Mouse (Mus musculus) neural tube, embryonic 10.5 days (tissue): ENCODE measurements around the gene Dlst.
A peak's percentile ranks its signal among the peaks of the same experiment; 100 is the strongest.

Source experiments
- DNase-seq: peaks from one replicate; pipeline ENCODE4 v3.0.0-alpha.2; 2017; ENCODE audit warnings: low spot score; ENCODE audit errors: extremely low spot score

Gene Dlst

DNA sequence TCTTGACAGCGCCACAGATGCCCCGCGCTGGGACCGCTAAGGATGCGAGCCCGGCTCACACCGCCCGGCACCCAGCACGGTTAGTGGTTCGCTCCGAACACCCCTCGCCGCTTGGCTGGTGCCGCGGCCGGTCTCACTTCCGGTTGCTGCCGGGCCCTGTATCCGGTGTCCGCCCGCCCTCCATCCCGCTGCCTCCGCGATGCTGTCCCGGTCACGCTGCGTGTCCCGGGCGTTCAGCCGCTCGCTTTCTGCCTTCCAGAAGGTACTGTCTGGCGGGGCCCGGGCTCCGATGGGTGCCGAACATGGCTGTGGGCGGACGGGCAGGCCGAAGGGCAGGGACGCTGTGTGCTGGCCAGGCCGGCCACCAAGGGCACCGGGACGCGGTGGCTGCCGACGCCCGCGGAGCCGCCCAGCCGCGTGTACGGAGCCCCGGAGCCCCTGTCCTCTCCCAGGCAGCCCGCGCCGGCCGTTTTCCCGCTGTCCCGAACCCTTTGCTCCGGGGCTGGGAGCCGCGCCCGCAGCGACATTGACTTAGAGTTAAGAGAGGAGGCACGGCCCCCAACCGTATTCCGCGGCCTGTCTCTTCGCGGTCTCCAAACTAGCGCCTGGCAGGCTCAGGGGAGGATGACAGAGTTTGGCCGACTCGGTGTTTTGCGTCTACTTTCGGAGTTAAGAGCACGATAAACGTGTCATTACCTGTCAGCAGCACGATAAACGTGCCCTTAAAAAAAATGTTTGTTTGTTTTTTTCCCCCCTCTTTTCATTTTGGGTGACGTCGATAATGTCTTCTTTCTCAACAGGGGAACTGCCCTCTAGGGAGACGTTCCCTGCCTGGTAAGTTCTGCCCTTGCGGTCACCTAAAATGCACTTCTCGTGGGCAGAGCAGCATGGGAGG lies at the start of gene Dlst, which contains the start of gene Prox2:
Gene Dlst (plus strand): TSS at position 136 of the 895 bp plus-strand sequence.
Gene Prox2 (minus strand): TSS at position 62 of the 895 bp plus-strand sequence.
- peak; percentile 92 for DNase-seq

DNA sequence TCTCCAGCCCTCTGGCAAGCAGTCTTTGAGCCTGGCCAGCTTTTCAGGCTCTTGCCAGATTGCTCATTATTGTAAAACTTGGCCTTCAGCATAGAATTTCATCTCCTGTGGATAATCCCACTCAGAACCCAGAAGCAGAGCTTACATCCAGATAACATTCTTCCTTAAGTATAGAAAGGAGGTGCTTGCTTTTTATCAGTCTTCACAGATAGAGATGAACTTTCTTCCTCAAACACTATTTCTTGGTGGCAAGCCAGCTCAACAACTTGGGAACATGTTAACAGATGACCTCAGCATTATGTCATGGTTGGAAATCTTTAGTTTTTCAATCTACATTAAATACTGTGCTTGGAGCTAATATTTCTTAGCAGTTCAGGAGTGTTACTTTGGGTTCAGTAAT lies 39.6 kb upstream of the Dlst start:
- DNase-seq, result no peak

DNA sequence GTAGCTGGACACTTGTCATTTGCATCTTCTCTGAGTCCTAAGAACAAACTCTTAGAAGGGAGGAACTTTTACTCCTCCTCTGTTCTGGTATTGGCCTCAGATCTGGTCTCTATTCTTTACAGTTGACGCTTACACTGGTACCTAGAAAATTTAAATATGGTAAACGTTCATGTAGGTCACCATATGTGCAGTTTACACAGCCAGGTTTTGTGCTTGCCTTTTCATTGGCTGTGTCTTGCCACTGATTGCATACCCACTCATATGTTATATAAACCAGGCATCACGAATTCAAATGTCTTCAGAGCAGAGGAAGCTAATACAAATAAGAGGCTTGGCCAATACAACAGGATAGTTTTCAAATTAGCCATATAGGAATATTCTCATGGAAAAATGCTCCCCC lies 33.5 kb upstream of the Dlst start:
- DNase-seq, result no peak

DNA sequence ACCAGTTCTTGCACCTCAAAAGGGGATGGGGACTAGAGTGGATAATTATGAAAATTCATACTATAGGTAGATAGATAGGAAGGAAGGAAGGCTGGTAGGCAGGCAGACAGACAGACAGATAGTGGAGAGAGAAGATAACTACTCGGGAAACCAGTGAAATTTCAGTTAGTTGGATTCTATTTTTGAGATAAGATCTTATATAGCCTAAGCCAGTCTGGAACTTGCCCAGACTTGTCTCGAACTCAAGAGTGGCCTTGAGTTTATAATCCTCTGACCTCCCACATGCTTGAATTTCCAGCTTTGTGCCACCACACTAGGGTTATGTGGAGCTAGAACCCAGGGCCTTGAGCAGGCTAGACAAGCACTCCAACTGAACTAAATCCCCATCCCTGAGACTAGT lies 26.4 kb upstream of the Dlst start:
- DNase-seq, result no peak

DNA sequence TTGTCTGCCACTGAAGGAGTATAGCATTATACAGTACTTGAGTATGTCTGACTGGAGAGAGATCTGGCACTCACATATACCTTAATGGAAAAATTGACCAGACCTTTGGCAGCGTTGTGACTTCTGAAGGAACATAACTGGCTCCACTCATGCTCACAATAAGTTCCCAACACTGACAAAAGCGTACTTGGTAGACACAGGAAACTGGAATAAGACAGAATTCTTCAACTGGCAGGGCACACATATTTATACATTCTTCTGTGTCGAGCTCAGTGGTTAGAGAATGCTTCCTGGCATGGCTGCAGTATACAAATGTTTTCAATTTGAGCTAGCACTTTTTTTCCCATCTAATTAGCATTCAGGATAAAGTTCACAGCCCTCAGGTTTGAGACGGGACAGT lies 25.7 kb upstream of the Dlst start:
- no peak for DNase-seq

DNA sequence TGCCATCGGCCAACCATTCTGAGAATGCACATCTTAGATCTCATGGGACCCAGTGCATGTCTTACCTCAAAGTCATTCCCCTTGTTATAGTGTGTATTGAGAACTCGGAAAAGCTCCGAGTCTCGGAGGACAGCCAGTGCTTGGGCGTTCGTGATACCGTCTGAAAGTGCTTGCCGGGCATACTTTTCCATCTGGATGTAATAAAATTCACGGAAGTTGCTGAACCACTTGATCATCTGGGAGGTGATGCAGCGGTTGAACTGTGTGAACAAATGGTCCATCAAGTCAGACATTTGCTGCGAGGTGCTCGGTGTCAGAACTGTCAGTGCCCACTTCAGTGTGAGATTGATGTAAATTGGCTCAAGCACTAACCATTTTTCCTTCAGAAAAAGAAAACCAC lies 22.8 kb upstream of the Dlst start:
- no peak for DNase-seq

DNA sequence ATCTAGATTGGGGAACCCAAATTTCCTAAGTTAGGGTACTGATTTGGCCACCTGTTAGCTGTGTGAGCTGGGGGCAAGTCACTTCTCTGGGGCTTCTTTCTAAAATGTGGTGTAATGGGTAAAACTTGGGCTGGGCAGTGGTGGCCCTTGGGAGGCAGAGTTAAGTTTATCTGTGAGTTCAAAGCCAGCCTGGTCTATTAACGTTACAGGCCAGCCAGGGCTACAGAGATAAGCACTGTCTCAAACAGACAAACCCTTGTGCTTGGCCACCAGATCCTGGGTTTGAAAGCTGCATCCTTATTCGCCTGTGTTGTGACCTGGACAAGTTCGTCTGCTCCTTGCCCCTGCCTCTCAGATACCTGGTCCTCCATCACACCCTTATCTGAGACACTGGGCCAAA lies 19.4 kb upstream of the Dlst start:
- no peak for DNase-seq

DNA sequence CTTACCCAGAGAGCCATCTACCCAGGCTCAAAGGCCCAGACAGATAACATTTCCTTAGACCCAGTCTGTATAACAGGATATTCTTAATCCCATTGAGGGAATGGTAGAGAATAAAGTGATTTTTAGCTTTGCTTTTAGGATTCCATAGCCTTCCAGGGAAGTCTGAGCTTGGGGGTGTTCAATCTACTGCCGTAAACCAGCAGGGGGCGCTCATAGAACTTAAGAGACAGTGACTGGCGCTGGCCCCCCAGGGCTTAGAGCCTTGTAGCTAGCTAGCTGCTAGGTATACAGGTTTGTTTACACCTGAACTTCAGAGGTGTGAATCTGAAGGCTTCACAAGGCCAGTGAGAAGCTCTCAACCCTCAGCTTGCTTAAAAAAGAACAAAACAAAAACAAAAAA lies 18.4 kb upstream of the Dlst start:
- peak; percentile 53 for DNase-seq

DNA sequence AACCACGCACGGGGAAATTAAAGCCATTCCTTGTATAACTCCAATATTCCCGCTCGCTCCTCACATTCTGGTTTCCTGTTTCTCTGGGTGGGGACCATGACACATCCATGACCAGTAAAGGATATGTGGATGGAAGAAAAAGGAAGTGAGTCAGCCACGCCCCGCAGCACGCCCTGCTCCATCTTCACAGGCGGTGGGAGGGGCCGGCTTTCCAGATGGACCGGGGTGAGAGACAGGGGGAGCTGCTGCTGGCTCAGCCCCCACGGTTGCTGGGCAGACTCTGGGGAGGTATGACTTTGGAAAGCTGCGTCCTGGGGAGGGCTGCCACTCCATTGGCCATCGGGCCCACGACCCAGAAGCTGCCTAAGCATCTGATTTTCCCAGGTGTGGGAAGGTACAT lies 16.6 kb upstream of the Dlst start:
- DNase-seq, result no peak

DNA sequence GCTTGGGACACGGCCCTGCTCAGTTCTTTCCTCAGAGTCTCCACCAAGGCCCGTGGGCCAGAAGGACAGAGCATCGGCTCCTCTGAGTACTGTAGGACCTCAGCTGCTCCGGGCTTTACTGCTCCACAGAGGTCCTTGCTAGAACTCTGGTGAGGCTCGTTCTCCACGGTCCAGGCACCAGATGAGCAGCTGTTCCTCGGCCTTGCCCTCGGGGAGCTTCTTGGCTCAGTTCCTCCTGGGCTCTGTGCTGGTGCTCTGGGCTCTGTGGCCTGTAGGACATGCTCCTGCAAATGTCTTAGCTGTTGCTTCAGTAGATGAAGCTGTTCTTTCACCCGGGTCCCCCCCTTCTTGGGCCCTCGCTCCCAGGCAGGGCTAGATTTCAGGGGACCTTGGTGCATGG lies 15.9 kb upstream of the Dlst start:
- no peak for DNase-seq

DNA sequence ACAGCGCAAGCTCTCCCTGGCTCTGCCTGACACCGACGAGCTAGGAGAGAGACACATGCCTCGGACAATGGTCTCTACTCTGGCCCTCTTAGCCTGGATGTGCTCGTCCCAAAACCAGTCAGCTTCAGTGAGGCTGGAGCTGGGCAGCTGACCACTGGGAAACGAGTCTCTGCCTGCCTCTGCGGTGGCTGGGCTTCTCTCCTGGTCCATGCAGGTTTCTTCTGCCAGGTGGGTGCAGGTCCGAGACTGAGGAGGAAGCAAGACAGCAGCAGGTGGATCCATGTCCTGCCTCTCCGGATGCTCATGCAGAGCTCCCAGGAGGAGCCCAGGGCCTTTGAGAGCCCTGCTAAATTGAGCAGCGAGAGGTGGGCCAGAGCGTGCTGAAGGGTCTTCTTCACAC lies 15.5 kb upstream of the Dlst start:
- DNase-seq, result no peak

DNA sequence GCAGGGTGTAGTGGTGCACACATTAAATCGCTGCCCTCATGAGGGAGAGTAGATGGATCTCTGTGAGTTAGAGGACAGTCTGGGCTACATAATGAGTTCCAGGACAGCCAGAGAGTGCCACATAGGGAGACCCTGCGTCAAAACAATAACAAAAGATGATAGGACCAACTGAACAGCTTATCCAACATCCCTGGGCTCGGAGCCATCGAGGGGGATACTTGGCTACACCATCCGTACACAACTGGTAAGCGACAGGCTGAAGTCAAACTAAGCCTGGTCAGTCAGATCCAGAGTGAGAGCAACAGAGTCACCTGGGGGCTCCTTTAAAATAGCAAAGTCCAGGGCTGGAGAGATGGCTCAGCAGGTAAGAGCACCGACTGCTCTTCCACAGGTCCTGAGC lies 14.8 kb upstream of the Dlst start:
- DNase-seq, result no peak

DNA sequence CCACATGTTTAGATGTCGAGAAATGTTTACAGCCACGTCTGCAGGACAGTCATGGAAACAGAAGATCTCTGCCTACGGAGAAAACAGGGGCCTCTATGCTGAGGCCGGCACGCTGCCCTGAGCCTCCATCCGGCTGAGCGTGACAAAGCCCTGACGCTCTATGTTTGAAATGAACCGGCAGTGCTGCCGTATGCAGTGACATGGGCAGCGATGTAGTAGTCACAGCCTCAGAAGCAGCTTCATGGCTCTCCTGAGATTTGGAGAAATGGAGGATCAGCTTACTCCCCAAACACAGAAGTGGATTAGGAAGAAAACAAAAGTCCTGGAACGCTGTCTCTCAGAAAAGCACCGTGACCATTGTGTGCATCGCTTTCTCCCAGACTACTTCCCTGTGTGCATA lies 9.6 kb upstream of the Dlst start:
- DNase-seq, result no peak

DNA sequence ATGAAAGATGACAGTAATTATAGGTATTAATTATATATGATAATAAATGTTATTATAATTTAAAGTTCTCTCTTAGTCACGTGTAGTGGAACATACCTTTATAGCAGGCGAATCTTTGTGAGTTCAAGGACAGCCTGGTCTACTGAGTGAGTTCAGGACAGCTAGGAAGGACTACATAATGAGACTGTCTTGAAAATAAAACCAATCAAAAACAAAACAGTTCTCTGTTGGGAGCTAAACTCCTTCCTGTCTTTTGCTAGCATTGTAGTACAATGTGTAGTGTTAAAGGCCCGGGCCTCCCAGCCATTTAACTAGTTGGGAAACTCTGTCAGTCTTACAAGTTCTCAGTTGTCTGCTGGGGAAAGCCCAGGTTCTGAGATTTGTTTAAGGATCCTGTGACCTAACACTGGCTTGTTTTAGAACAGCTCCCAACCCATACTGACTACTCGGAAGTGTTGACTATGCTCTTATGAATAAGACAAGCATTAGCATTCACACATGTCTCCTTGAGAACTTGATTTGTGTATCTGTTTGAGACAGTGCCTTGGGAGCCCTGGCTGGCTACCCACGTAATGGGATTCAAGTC lies 9.0 kb upstream of the Dlst start:
- DNase-seq, result no peak

DNA sequence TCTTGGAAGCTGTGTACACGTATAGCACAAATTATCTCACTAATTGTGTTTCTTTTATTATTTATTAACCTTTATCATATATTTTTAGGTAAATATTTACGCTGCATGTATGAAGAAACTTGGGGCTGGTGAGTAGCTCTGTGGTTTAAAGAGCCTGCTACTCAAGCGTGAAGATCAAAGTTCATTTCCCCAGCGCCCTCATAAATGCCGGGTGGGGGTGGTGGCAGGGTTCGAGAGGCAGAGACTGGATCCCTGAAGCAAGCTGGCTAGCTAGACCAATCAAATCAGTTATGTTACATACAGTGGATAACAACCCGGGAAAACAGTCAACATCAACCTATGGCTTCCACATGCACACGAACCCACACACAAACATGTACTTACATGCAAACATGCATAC lies 7.5 kb upstream of the Dlst start:
- no peak for DNase-seq

DNA sequence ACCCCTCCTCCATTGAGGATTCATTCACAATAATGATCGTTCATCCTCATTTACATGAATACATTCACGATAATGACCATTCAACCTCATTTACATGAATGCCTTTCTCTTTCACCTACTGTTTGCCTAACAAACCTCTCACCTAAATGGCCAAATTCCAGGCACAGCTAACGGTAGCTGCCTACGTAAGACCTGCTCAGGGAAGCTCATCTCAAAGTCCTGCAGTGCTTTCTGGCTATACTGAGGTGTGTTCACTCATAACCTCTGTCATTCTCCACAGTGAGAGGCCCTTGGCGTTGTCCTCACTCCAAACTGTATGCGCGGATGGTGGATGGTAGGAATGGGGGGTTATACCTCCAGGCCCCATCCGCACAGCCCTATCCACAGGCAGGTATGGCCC lies 5.8 kb upstream of the Dlst start:
- DNase-seq, result no peak

DNA sequence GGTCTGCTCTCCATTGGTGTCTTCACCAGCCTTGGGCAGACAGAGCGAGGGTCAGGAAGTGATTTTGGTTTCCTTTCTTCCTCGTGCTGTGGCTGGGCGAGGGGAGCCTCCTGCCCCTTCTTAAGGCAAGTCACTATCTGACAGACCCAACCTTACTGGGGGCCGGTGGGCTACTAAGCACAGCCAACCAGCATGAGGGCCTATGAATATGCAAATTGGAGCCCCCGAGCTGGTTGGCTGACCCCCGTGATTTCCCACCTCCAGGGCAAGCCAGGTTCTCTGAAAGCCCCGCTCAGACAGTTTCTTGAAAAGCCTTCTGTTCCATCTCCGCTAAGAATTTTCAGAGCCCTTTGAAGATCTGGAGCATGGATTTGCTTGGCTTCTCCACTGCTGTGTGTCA lies 4.3 kb upstream of the Dlst start:
- DNase-seq, result peak; percentile 36

DNA sequence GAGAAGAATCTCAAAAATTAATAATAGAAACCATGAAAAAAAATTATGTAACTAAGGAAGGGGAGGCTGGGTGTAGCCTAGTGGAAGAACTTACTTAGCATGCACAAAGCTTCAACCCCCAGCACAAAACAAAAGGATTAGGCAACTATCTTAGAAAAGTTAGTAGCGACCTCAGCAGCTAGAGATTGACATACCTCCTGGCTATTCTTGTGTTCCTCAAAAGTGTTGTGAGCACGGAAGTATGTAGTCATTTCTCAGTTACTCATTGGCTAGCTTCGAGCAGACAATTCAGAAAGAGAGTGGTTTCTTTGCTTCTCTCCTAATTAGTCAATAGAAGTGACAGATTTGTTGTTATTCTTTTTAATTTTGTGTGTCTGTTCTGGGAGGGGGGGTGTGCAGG lies 2.0 kb upstream of the Dlst start:
- no peak for DNase-seq

DNA sequence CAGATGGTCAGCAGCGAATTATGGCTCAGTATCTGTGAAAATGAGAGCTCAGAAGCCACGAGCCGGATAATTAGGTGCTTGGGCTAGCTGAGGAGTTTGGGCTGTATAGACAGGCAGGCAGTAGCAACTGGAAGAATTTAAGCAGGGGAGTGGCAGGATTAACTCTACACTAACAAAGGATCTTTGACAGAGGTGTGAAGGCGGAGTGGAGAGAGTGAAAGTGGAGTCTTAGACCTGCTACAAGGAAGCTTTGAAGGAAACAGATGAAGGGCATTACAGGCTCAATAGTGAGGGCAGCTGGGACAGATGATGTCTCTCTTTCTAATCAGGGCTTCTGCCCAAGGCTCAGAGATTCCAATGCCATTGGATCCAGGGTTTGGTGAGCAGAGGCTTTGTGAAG lies 1.2 kb upstream of the Dlst start:
- no peak for DNase-seq

DNA sequence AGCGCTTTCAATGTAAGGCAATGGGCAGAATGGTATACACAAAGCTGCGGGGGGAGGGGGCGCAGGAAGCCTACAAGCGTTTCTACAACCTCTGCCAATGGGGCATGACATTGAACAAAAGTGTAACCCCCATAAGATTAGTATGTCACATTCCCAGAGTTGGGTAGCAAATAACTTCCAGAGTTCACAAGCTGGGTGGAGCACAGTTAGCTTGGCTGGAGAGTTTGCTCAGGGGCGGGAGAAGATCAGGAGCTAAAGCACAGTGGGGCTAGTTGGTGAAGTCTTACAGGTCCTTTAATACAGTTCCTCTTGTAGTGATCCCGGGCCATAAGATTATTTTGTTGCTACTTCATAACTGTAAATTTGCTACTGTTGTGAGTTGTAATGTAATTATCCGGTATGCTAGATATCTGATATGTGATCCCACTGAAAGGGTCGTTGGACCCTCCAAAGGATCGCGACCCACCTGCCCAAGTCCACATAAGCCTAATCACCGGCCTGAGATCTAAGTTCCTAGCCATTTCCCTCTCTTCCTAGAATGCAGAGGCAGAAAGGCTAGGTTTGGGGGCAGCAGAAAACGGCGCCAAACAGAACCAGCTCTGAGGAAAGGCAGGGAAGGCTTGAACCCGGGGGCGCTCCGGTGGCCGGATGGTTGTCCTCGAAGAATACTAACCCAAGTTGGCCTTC lies 479 bp upstream of the Dlst start:
- no peak for DNase-seq

DNA sequence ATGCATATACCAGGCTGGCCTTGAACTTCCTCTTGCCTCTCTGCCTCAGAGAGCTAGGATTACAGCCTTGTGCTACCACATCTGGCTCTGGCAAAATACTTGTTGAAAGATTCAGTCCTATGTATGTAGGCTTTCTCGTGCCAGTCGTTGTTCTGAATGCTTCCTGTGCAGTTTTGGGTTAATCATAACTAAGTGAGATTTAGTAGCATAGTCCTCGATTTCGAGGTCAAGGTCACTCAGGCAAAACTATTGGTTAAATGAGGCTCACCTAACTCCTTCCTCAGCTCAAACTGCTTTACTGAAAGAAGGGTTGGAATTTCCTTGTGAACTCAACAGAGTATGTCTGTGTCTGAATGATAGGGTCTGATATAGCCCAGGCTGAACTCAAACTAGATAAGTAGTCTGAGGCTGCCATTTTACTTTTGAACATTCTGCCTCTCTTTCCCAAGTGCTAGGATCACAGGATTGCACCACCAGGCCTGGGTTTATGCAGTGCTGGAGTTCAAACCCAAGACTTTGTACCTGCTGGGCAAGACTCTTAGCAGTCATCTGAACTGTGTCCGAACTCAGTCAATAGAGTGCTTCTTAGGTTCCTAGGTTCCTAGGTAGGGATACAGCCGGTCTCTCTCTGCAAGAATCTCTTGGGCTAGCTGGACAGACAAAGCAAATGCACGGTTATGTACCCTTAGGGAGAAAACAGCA lies 2.1 kb downstream of the Dlst start:
- DNase-seq, result no peak

DNA sequence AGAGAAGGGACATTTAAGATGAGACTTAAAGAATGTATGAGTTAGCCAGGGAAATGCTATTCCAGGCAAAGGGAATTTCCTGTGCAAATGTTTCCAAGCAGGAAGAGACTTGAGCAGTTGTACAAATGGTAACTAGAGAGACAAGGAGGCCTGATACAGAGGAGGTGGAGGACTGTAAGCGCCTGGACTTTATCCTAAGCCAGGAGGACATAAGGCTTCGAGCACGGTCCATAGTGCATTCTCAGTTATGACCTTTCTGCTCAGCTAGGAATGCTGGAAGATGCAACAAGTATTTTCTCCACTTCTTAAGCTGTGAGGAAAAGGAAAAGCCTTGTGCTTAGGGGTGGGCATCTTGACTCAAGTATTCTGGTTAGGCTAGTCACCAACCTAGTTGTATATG lies 2.7 kb downstream of the Dlst start:
- DNase-seq, result no peak
